Mouse (Mus musculus) embryo, embryonic 9.5 days (tissue): ENCODE data around the gene Trak2.
"Not testable (repeated sequence)": the region's sequence is repeated elsewhere in the genome, so short reads cannot be mapped to it uniquely, and the experiment has no call there.

Experiments used
- DNase-seq: peaks from one replicate; pipeline ENCODE4 v3.0.0-alpha.2; 2017; ENCODE audit errors: extremely low spot score

Gene Trak2

DNA sequence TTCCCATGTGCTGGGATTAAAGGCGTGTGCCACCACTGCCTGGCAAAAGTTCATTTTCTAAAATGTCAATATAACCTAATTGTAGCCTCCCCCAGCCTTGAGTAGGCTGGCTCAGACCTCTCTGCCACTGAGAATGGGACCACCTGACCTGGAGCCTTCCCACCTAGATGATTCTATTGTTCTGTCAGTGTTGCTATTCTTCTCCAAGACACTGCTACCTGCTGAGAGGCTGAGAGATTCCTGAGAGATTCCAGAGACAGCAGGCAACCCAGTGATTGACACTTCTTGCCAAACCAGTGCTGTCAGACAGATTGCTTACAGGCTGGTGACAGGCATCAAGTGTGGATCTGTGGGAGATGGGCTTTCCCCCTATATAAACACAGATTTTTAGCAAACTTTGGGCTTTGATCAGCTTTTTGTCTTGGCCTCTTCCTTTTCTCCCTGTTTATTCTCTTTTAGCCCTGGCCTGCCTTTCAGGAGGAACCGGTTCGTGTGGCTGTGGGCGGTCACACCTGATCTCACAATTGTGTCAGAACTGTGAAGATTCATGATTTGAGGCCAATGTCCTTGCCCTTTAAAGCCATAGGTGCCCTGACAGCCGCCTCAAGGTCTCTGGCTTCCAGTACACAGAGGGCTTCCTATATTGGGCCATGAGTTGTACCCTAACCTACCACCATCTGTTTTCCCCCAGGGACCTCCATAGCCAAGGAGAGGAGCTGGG, 83.2 kb downstream of the Trak2 start:
- no peak for DNase-seq

DNA sequence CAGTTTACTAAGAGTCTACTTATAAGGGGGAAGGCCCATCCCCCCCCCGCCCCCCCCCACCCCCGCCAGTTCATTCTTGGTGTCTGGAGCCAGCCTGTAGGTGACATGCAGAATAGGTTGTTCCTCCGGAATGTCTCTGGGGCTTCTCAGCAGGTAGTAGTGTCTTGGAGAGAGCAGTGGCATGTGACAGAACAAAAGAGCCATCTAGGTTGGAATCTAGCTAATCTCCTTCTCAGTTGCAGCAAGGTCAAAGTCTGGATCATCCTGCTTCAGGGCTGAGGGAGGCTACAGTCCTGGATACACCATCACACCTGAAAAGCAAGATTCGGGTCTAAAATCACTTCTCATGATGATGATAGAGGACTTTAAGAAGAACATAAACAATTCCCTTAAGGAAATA, 87.6 kb downstream of the Trak2 start:
- DNase-seq: no peak

DNA sequence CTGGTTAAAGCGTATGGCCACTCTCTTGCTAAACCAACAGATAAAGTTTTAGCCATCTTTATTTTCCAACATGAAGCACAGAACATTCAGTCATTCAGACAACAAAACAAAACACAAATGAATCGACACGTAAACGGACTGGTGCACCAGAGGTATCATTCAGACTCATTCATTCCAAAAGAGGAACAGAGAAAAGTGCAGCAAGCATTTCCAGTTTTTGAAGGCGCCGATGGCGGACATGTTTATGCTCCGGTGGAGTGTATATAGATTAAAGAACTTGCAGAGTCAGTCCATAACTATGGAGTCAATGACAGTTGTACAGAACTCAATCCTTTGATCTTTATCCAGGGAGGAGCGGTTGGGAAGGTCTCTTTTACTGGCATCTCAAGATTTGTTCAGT, 90.0 kb downstream of the Trak2 start:
- DNase-seq: not testable (repeated sequence)

DNA sequence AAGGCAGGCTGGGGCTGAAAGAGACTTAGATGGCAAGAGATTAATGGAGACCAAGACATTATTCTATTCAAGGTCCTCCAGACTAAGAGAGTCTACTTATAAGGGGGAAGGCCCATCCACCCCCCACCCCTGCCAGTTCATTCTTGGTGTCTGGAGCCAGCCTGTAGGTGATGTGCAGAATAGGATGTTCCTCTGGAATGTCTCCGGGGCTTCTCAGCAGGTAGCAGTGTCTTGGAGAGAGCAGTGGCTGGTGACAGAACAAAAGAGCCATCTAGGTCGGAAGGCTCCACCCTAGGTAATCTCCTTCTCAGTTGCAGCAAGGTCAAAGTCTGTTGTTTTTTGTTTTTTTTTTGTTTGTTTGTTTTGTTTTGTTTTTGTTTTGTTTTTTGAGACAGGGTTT, 93.9 kb downstream of the Trak2 start:
- not testable (repeated sequence) for DNase-seq

DNA sequence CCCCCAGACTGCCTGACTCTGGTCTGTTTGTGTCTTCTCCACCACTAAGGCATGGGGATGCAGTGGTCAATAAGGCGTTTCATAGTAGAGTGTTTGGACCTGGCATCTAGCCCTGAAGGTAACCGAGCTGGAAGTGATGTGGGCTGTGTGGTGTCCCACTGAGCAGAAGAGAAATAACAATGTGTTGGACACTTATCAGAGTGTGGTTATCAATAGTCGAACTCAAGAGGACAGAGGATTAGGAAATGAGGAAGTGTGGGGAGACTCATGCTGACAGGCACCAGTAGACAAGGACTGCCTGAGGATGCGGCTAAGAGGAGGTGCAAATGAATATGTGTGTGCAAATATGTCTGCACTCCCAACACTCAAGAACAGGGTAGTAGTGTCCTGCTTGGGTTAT, 96.7 kb downstream of the Trak2 start:
- DNase-seq: not testable (repeated sequence)

DNA sequence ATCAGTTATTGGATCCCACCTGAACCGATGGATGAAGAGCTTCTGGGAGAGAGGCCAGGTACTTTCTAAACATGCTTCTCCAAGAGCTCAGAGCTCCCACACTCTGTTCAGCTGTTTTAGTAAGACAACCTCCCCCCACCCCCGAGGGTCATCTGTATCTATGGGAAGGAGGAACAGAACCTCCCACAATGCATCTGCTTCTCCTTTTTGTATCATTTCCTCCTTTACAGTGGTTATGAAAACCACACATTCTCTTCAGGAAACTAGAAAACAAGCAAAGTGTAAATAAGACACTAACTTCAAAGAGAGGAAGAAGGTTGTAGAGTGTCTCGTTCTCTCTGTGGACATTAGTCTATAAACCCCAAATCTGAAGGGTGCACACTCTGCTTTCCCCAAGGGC, 112.6 kb downstream of the Trak2 start:
- not testable (repeated sequence) for DNase-seq

DNA sequence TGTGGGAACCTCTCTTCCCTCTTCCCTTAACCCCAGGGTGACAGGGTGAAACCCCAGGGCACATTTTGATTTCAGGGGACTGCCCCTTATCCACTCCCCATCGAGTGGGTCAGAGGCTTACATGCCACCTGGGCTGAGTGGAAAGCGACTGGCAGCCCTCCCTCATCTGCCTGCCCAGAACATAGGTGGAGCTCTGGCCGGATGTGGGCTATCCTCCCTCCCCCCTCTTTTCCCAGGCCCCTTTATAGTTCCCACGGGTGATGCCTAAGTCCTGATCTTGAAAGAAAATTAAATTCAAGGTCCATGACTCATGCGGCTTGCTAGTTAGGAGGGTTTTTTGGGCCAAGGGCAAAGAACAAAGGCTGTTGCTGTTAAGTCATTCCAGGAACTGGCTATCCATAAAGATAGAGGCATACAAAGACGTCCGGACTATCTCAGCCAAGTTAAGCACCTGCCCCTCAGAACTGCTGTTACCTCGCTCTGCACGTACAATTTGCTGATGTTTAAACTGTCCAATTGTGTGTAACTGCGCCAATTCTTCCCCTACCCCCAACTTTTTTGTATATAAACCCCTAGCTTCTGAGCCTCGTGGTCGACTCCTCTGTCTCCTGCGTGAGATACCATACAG, 113.4 kb downstream of the Trak2 start:
- DNase-seq: not testable (repeated sequence)

DNA sequence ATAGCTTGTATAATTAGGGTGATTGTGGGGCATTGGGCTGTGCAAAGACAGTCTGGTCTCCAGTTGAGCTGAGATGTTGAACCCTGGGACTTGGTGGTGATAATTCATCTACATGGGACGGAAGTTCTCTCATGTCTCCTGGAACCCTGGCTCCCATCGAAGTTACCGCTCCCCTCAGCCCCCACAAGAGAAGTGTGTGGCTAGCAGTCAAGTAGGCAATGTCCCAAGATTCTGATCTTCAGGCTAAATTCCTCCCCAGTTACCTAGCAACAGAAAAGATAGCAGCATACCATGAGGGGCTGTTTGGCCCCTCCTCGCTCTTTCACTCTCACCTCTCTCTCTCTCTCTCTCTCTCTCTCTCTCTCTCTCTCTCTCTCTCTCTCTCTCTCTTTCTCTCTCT, 114.1 kb downstream of the Trak2 start:
- DNase-seq: not testable (repeated sequence)

DNA sequence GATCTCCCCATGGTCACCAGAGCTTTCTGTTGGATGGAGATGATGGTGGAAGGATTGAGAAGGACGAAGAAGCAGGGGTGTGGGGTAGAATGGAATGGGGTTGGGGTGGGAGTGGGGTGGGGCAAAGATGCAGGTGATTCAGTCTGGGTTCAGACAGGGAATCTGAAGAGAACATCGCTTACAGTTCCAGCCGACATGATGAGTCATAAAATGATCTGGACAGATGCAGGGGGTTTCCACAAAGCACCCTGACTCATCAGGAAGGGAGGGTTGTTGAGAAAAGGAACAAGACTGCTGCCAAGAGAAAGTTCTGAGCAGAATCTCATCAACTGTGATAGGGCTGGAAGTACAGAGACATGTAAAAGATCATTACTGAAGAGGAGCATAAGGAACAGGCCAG, 116.4 kb downstream of the Trak2 start:
- not testable (repeated sequence) for DNase-seq
